In genomic region chr5:107789492-107789891, GRCm38 (mm10) we compare ENCODE assay signal across 9 mouse cellular contexts. TPM values are rescaled to one million over a fixed set of nuclear protein-coding genes. Genes with fewer than 3 reads are reported as not detected.
A peak's percentile ranks its signal among the peaks of the same experiment; 100 is the strongest.
DNase-seq lines count a peak whose midpoint lies in the region.
"Had no signal": no experiment of that assay in that cellular context is flagged by ENCODE, and none has a peak within 500 bp of the region (broad histone marks: within the 10 kb centered on the region; RNA-seq: fewer than 3 reads in every experiment).

No protein-coding gene starts in this region.

- intact Hi-C loops in left cerebral cortex, postnatal 4 days (cut with DNase I), result no loop called here
- intact Hi-C loops in left cerebral cortex, postnatal 10 days (cut with DNase I), result loop anchor here (10.0 kb wide), 1 partner anchor 175 kb away; no protein-coding TSS in a partner anchor

- peak; percentile 34 for DNase-seq in embryo, embryonic 10 days (ENCODE audit: low spot score)
- no peak for DNase-seq in embryo, embryonic 9.5 days (ENCODE audit: extremely low spot score)
- DNase-seq in left cerebral cortex, postnatal 4 days, result peak; percentile 23
- DNase-seq in left cerebral cortex, postnatal 10 days (ENCODE audit: extremely low spot score in 1 of 2, low spot score in 2 of 2), result no peak
- DNase-seq in MN1 (ENCODE audit: low spot score), result peak; percentile 10
- DNase-seq in lung, postnatal 10 days, result peak; percentile 35
- DNase-seq in layer of hippocampus, adult 18-20 months (ENCODE audit: low spot score in 2 of 2), result no peak
- no peak for DNase-seq in neural tube, embryonic 10.5 days (ENCODE audit: extremely low spot score, low spot score)

RNA-seq across cellular contexts. Expression of gene Ube2d2b, which starts 40.4 kb away (rescaled TPM):
- total RNA-seq in left cerebral cortex, postnatal 4 days (2021), result not detected
- not detected for total RNA-seq in left cerebral cortex, postnatal 10 days (2021)
- total RNA-seq in layer of hippocampus, adult 18-20 months (2021), result not detected
- total RNA-seq: left cerebral cortex, adult 18-20 months had no signal

Comparison
In these comparisons a context has a peak if more than half of its experiments do, and no peak if none do; other contexts are left out.
1. DNase-seq: peak in embryo, embryonic 10 days (single experiment), left cerebral cortex, postnatal 4 days (single experiment), MN1 (single experiment) and lung, postnatal 10 days (single experiment); none in embryo, embryonic 9.5 days (single experiment), left cerebral cortex, postnatal 10 days (0 of 2), layer of hippocampus, adult 18-20 months (0 of 2) and neural tube, embryonic 10.5 days (single experiment).